Mouse (Mus musculus) kidney, adult 2 months (tissue): ENCODE measurements around the gene Gng12.

Experiments
- CTCF ChIP-seq: fragments of 200-500 bp; conservative IDR thresholded peaks from 2 replicates; pipeline ENCODE4 v1.5.1; 2011; ENCODE audit warnings: low read depth, mild to moderate bottlenecking, control low read depth, low read length, moderate library complexity, mixed read lengths; ENCODE audit not compliant: insufficient read depth, insufficient read length
- POLR2A ChIP-seq: fragments of 200-500 bp; IDR thresholded peaks from one replicate; pipeline ENCODE4 v1.6.1; 2011; ENCODE audit warnings: low read depth, low read length, control low read depth

DNA sequence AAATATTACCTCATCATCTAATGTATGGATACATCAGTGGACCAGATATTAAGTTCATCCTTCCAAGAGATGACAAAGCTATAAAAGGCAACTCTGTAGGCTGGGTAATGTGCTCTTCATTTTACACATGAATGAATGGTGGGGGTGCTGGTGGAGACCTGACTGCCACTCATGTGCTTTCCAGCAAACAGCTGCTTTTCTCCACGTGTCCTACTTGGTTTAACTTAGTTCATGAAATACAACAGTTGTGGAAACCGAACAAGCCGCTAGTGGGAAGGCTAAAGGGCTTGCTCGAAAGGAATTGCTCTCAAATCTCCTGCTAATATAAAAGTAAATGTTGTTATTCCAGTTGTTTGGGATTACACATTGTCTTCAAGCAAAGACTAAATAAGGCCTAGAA, 137.4 kb downstream of the Gng12 start:
- TF ChIP-seq CTCF (no peak), POLR2A (no peak)
